Mouse (Mus musculus): Measurements from ENCODE around the gene Kcnj9. TPM values are rescaled to one million over a fixed set of nuclear protein-coding genes. Genes with fewer than 3 reads are reported as not detected.

Gene Kcnj9
- total and polyA plus RNA-seq, 3 experiments, result 0.04 TPM; not detected in 2

- no peak overlapping the region for H3K9ac ChIP-seq (ENCODE audit: low read depth, low read length)
- no peak overlapping the region for H3K4me3 ChIP-seq
- H3K27me3 ChIP-seq (ENCODE audit: control insufficient read depth, insufficient read depth, low read length), result no peaks in the 10 kb centered on the region
- H3K79me2 ChIP-seq (replicated peaks; ENCODE audit: control insufficient read depth, insufficient read depth, low read length), result no peaks in the 10 kb centered on the region
- no peak overlapping the region for H3K27ac ChIP-seq
- peaks cover 2% of the 10 kb centered on the region for H3K4me1 ChIP-seq (ENCODE audit: control insufficient read depth, insufficient read depth, low read length)
- no peaks in the 10 kb centered on the region for H3K36me3 ChIP-seq (ENCODE audit: control insufficient read depth, insufficient read depth, low read length)
- no peak for TF ChIP-seq EP300 (IDR thresholded peaks at IDR 0.05; ENCODE audit: insufficient read depth, low read depth, low read length)
- TF ChIP-seq CTCF (IDR thresholded peaks at IDR 0.05), result no peak
- no peak for TF ChIP-seq POLR2A (IDR thresholded peaks at IDR 0.05; ENCODE audit: insufficient read depth, low read depth, low read length)
- intact Hi-C loops (cut with DNase I), result no loop called here
- WGBS, result 49% methylated on average over 5 of the region's 5 CpGs
- no peak for DNase-seq
These were observed 55.0 kb downstream of the Kcnj9 start for GRCm38 (mm10) chr1:172274116-172274515.

GRCm38 (mm10) chr1:172273386-172273785, 55.7 kb downstream of the Kcnj9 start:
- Histone ChIP-seq H3K4me1 (ENCODE audit: control insufficient read depth, insufficient read depth, low read length) (peaks cover 2% of the 10 kb centered on the region), H3K27me3 (ENCODE audit: control insufficient read depth, insufficient read depth, low read length) (no peaks in the 10 kb centered on the region), H3K4me3 (no peak overlapping the region), H3K79me2 (replicated peaks; ENCODE audit: control insufficient read depth, insufficient read depth, low read length) (no peaks in the 10 kb centered on the region), H3K27ac (no peak overlapping the region; the same call in 1 of the 2 replicates), H3K9ac (ENCODE audit: low read depth, low read length) (no peak overlapping the region), H3K36me3 (ENCODE audit: control insufficient read depth, insufficient read depth, low read length) (no peaks in the 10 kb centered on the region)
- intact Hi-C loops (cut with DNase I), result no loop called here
- peak; percentile 40; the same call in 1 of the 2 replicates for TF ChIP-seq POLR2A (IDR thresholded peaks at IDR 0.05; ENCODE audit: insufficient read depth, low read depth, low read length)
- 0 out of 2 replicates have a peak, but pooled peaks have one; percentile 13 for TF ChIP-seq EP300 (IDR thresholded peaks at IDR 0.05; ENCODE audit: insufficient read depth, low read depth, low read length)
- no peak for TF ChIP-seq CTCF (IDR thresholded peaks at IDR 0.05)
- WGBS, result 65% methylated on average over 6 of the region's 6 CpGs
- peak in 1 of 2 experiments; percentile 43 for DNase-seq

GRCm38 (mm10) chr1:172271765-172272164, 57.4 kb downstream of the Kcnj9 start:
- DNase-seq, result no peak
- peaks cover 2% of the 10 kb centered on the region for H3K4me1 ChIP-seq (ENCODE audit: control insufficient read depth, insufficient read depth, low read length)
- H3K4me3 ChIP-seq, result no peak overlapping the region
- no peak overlapping the region for H3K27ac ChIP-seq
- H3K27me3 ChIP-seq (ENCODE audit: control insufficient read depth, insufficient read depth, low read length), result no peaks in the 10 kb centered on the region
- no peak for TF ChIP-seq CTCF (IDR thresholded peaks at IDR 0.05)
- TF ChIP-seq EP300 (IDR thresholded peaks at IDR 0.05; ENCODE audit: insufficient read depth, low read depth, low read length), result 0 out of 2 replicates have a peak, but pooled peaks have one; percentile 7
- TF ChIP-seq POLR2A (IDR thresholded peaks at IDR 0.05; ENCODE audit: insufficient read depth, low read depth, low read length), result peak; percentile 54; the same call in 1 of the 2 replicates
- H3K79me2 ChIP-seq (replicated peaks; ENCODE audit: control insufficient read depth, insufficient read depth, low read length), result no peaks in the 10 kb centered on the region
- no peaks in the 10 kb centered on the region for H3K36me3 ChIP-seq (ENCODE audit: control insufficient read depth, insufficient read depth, low read length)
- intact Hi-C loops (cut with DNase I), result no loop called here
- 76% methylated on average over 10 of the region's 10 CpGs for WGBS
- H3K9ac ChIP-seq (ENCODE audit: low read depth, low read length), result no peak overlapping the region

DNA sequence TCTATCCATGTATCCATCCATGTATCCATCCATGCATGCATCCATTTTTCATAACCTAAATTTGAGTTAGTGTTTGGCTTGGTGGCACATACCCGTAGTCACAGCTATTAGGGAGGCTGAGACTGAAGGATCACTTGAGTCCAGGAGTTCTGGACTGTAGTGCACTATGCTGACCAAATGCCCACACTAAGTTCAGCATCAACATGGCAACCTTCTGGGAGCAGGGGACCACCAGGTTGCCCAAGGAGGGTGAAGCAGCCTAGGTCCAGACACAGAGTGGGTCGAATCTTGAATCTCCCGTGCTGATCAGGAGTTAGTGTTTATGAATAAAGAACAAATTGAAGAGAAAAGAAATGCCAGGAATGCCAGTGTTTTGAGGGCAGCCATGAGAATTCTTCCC, 57.9 kb downstream of the Kcnj9 start:
- no peak overlapping the region for H3K9ac ChIP-seq (ENCODE audit: low read depth, low read length)
- TF ChIP-seq POLR2A (IDR thresholded peaks at IDR 0.05; ENCODE audit: insufficient read depth, low read depth, low read length), result no peak
- no peak for TF ChIP-seq CTCF (IDR thresholded peaks at IDR 0.05)
- no peak for TF ChIP-seq EP300 (IDR thresholded peaks at IDR 0.05; ENCODE audit: insufficient read depth, low read depth, low read length)
- H3K4me1 ChIP-seq (ENCODE audit: control insufficient read depth, insufficient read depth, low read length), result peaks cover 2% of the 10 kb centered on the region
- no peaks in the 10 kb centered on the region for H3K27me3 ChIP-seq (ENCODE audit: control insufficient read depth, insufficient read depth, low read length)
- no peak for DNase-seq
- intact Hi-C loops (cut with DNase I), result no loop called here
- H3K4me3 ChIP-seq, result no peak overlapping the region
- H3K27ac ChIP-seq, result no peak overlapping the region
- H3K79me2 ChIP-seq (replicated peaks; ENCODE audit: control insufficient read depth, insufficient read depth, low read length), result no peaks in the 10 kb centered on the region
- no peaks in the 10 kb centered on the region for H3K36me3 ChIP-seq (ENCODE audit: control insufficient read depth, insufficient read depth, low read length)
- 85% methylated on average over 3 of the region's 3 CpGs for WGBS

Other genes with a start within 250 kb of the Kcnj9 start
- gene Copa, start 246.8 kb downstream of the Kcnj9 start, total RNA-seq (2021), result 100 to 1,000 TPM in 1 of 2 experiments, 10 to 100 TPM in 1; 98.5 to 111 TPM
- 42.3 and 59.2 TPM in 2 replicates for gene Copa, start 246.8 kb downstream of the Kcnj9 start, polyA plus RNA-seq (2012; rRNA removed)
- gene Ncstn, start 246.5 kb downstream of the Kcnj9 start, total RNA-seq (2021), result 10 to 100 TPM; 41.5 to 43.2 TPM
- gene Ncstn, start 246.5 kb downstream of the Kcnj9 start, polyA plus RNA-seq (2012; rRNA removed), result 63.3 and 78.3 TPM in 2 replicates
- 100 to 1,000 TPM; 107 to 125 TPM for gene Pex19, start 202.6 kb downstream of the Kcnj9 start, total RNA-seq (2021)
- gene Pex19, start 202.6 kb downstream of the Kcnj9 start, polyA plus RNA-seq (2012; rRNA removed), result 113 and 175 TPM in 2 replicates
- 100 to 1,000 TPM; 100 to 116 TPM for gene Dcaf8, start 181.2 kb downstream of the Kcnj9 start, total RNA-seq (2021)
- gene Dcaf8, start 181.2 kb downstream of the Kcnj9 start, polyA plus RNA-seq (2012; rRNA removed), result 62.7 and 93.8 TPM in 2 replicates
- gene Pea15a, start 122.5 kb downstream of the Kcnj9 start, total RNA-seq (2021), result 10 to 100 TPM; 52.2 to 69.8 TPM
- gene Pea15a, start 122.5 kb downstream of the Kcnj9 start, polyA plus RNA-seq (2012; rRNA removed), result 56.8 and 101 TPM in 2 replicates
- gene Casq1, start 109.5 kb downstream of the Kcnj9 start, total RNA-seq (2021), result 1 to 10 TPM; 3.3 to 5.6 TPM
- 51.7 and 53.8 TPM in 2 replicates for gene Casq1, start 109.5 kb downstream of the Kcnj9 start, polyA plus RNA-seq (2012; rRNA removed)
- not detected for gene Atp1a4, start 70.9 kb downstream of the Kcnj9 start, total RNA-seq (2021)
- gene Atp1a4, start 70.9 kb downstream of the Kcnj9 start, polyA plus RNA-seq (2012; rRNA removed), result 0.10 and 0.35 TPM in 2 replicates
- 10 to 100 TPM; 10.9 to 13.5 TPM for gene Igsf8, start 67.7 kb downstream of the Kcnj9 start, total RNA-seq (2021)
- 25.9 and 39.9 TPM in 2 replicates for gene Igsf8, start 67.7 kb downstream of the Kcnj9 start, polyA plus RNA-seq (2012; rRNA removed)
- gene Atp1a2, start 31.3 kb downstream of the Kcnj9 start, total RNA-seq (2021), result 100 to 1,000 TPM; 462 to 588 TPM
- 319 and 349 TPM in 2 replicates for gene Atp1a2, start 31.3 kb downstream of the Kcnj9 start, polyA plus RNA-seq (2012; rRNA removed)
- gene Kcnj10, start 11.9 kb upstream of the Kcnj9 start, total RNA-seq (2021), result under 1 TPM; 0.07 to 0.08 TPM
- 0.26 and 0.27 TPM in 2 replicates for gene Kcnj10, start 11.9 kb upstream of the Kcnj9 start, polyA plus RNA-seq (2012; rRNA removed)
- gene Pigm, start 47.2 kb upstream of the Kcnj9 start, total RNA-seq (2021), result 1 to 10 TPM; 3.8 to 4.2 TPM
- 3.3 and 3.7 TPM in 2 replicates for gene Pigm, start 47.2 kb upstream of the Kcnj9 start, polyA plus RNA-seq (2012; rRNA removed)
- 1 to 10 TPM; 1.2 to 2.3 TPM for gene Slamf9, start 146.0 kb upstream of the Kcnj9 start, total RNA-seq (2021)
- 6.8 and 7.0 TPM in 2 replicates for gene Slamf9, start 146.0 kb upstream of the Kcnj9 start, polyA plus RNA-seq (2012; rRNA removed)
- under 1 TPM; 0.36 to 0.47 TPM for gene Igsf9, start 152.5 kb upstream of the Kcnj9 start, total RNA-seq (2021)
- gene Igsf9, start 152.5 kb upstream of the Kcnj9 start, polyA plus RNA-seq (2012; rRNA removed), result 2.1 and 3.8 TPM in 2 replicates
- gene Tagln2, start 170.7 kb upstream of the Kcnj9 start, total RNA-seq (2021), result 10 to 100 TPM; 65.5 to 77.8 TPM
- 131 and 152 TPM in 2 replicates for gene Tagln2, start 170.7 kb upstream of the Kcnj9 start, polyA plus RNA-seq (2012; rRNA removed)
- under 1 TPM; 0.39 to 0.52 TPM for gene Cfap45, start 191.5 kb upstream of the Kcnj9 start, total RNA-seq (2021)
- gene Cfap45, start 191.5 kb upstream of the Kcnj9 start, polyA plus RNA-seq (2012; rRNA removed), result 0.26 and 0.53 TPM in 2 replicates
- gene Vsig8, start 226.6 kb upstream of the Kcnj9 start, total RNA-seq (2021), result not detected
- not detected in 2 replicates for gene Vsig8, start 226.6 kb upstream of the Kcnj9 start, polyA plus RNA-seq (2012; rRNA removed)